Mouse (Mus musculus) kidney, adult 10 weeks (tissue): Measurements from ENCODE around the gene Ankrd11. TPM values are rescaled to one million over a fixed set of nuclear protein-coding genes. Genes with fewer than 3 reads are reported as not detected.

Source experiments
- polyA plus RNA-seq: library from polyadenylated mRNA; stranded (reverse); fragments of 350-450 nt; fragmentation: Illumina TruSeq; extraction: RNeasy Lipid Tissue Mini Kit (QIAGEN cat#74804); gene quantifications from one replicate; pipeline ENCODE4 v1.2.3, GENCODE M21; 2014; ENCODE audit warnings: low read depth, low replicate concordance

Gene Ankrd11
- 31.1 TPM for polyA plus RNA-seq

GRCm38 (mm10) chr8:123042158-123042973, at the start of gene Ankrd11:
TSS of gene Ankrd11 (minus strand) at chr8:123042277.

DNA sequence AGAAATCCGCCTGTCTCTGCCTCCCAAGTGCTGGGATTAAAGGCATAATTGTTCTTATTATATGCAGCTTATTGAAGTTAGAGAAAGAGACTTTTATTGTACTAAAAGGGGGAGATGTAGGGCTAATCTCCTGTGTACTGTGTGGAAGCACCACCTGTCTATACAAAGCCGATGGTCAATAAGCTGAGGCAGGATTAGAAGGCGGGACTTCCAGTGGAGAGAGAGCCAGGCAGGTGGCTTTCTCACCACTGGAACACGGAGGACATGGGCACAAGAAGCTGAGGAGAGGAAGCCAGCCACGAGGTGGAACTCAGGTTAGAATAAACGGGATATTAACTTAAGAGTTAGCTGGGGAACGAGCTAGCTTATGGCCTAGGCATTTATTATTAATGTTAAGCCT, 20.6 kb upstream of the Ankrd11 start, which contains the start of gene Spg7:
Spg7 (plus strand) TSS at position 222 of the 400 bp plus-strand sequence.

GRCm38 (mm10) chr8:122847829-122848561, 194.1 kb downstream of the Ankrd11 start, which contains the start of gene Cdh15:
TSS of gene Cdh15 (plus strand) at chr8:122847966.

Other genes with a start within 250 kb of the Ankrd11 start
- not detected for gene Cdh15, start 194.3 kb downstream of the Ankrd11 start, polyA plus RNA-seq
- 25.1 TPM for gene Spg7, start 20.7 kb upstream of the Ankrd11 start, polyA plus RNA-seq
- 31.0 TPM for gene Rpl13, start 60.1 kb upstream of the Ankrd11 start, polyA plus RNA-seq
- not detected for gene Cpne7, start 75.1 kb upstream of the Ankrd11 start, polyA plus RNA-seq
- gene Sult5a1, start 116.0 kb upstream of the Ankrd11 start, polyA plus RNA-seq = not detected
- 30.5 TPM for gene Dpep1, start 144.0 kb upstream of the Ankrd11 start, polyA plus RNA-seq
- gene Chmp1a, start 170.5 kb upstream of the Ankrd11 start, polyA plus RNA-seq = 5.1 TPM
- gene Spata33, start 170.6 kb upstream of the Ankrd11 start, polyA plus RNA-seq = 2.0 TPM
- gene Cdk10, start 182.6 kb upstream of the Ankrd11 start, polyA plus RNA-seq = 1.2 TPM
- 0.49 TPM for gene Spata2l, start 194.0 kb upstream of the Ankrd11 start, polyA plus RNA-seq
- gene Zfp276, start 211.9 kb upstream of the Ankrd11 start, polyA plus RNA-seq = 1.5 TPM
- gene Vps9d1, start 212.1 kb upstream of the Ankrd11 start, polyA plus RNA-seq = 1.2 TPM